Mouse (Mus musculus) kidney, embryonic 16.5 days (tissue): ENCODE data around the gene Dab2. TPM values are rescaled to one million over a fixed set of nuclear protein-coding genes. Genes with fewer than 3 reads are reported as not detected.

ENCODE experiments used
- ATAC-seq: fragments of 200-750 bp; cut with Nextera tagmentation; 2 replicates; pipeline ENCODE4 v1.8.0; 2017; ENCODE audit warnings: moderate TSS enrichment; ENCODE audit not compliant: low FRiP score, low TSS enrichment
- H3K27ac ChIP-seq: fragments of 300-500 bp; sonication (generic); 2 replicates; pipeline ENCODE4 v1.5.1; 2014; ENCODE audit warnings: low read length
- H3K27me3 ChIP-seq: fragments of 300-500 bp; sonication (generic); 2 replicates; pipeline ENCODE4 v1.6.1; 2014; ENCODE audit warnings: low read length, control low read depth, mixed read lengths; ENCODE audit not compliant: insufficient read depth
- H3K36me3 ChIP-seq: fragments of 300-500 bp; sonication (generic); 2 replicates; pipeline ENCODE4 v1.6.1; 2014; ENCODE audit warnings: low read length, control low read depth, mixed read lengths; ENCODE audit not compliant: insufficient read depth
- H3K4me1 ChIP-seq: fragments of 300-500 bp; sonication (generic); 2 replicates; pipeline ENCODE4 v1.6.1; 2014; ENCODE audit warnings: low read length, control low read depth, mixed read lengths; ENCODE audit not compliant: insufficient read depth
- H3K4me2 ChIP-seq: fragments of 300-500 bp; sonication (generic); replicated peaks from 2 replicates; pipeline ENCODE4 v1.6.1; 2014; ENCODE audit warnings: low read depth, low read length
- H3K4me3 ChIP-seq: fragments of 300-500 bp; sonication (generic); 2 replicates; pipeline ENCODE4 v1.5.1; 2014; ENCODE audit warnings: mild to moderate bottlenecking, low read length
- H3K9ac ChIP-seq: fragments of 300-500 bp; sonication (generic); replicated peaks from 2 replicates; pipeline ENCODE4 v1.6.1; 2014; ENCODE audit warnings: low read length
- H3K9me3 ChIP-seq: fragments of 300-500 bp; sonication (generic); 2 replicates; pipeline ENCODE4 v1.6.1; 2016; ENCODE audit warnings: low read length, control low read depth
- WGBS: fragments of 180-500 bp; shearing (Covaris S2); extraction: QIAGEN DNeasy Blood & Tissue Kit; methylation state at CpG from one replicate; pipeline ENCODE4 v1.1.7; 2014; 5-methylcytosine and 5-hydroxymethylcytosine counted together
- polyA plus RNA-seq: library from polyadenylated mRNA; unstranded; fragments of >200 nt; fragmentation: Nextera tagmentation; extraction: Ambion mirVana; gene quantifications from 2 replicates; pipeline ENCODE4 v1.2.1, GENCODE M21; 2015

Dab2 gene
- polyA plus RNA-seq, 1 experiment from 2014 or later: 76.4 TPM

GRCm38 (mm10) chr15:6402433-6402832 is 102.8 kb downstream of the Dab2 start:
- Histone ChIP-seq H3K36me3 (peaks cover 2% of the 10 kb centered on the region; the same call in 1 of the 2 replicates), H3K9ac (no peak overlapping the region), H3K9me3 (no peaks in the 10 kb centered on the region), H3K4me1 (0 out of 2 replicates have a peak, but pooled peaks cover 3% of the 10 kb centered on the region), H3K4me3 (no peak overlapping the region), H3K27ac (no peak overlapping the region), H3K4me2 (no peak overlapping the region), H3K27me3 (no peaks in the 10 kb centered on the region)
- 85% methylated on average over 2 of the region's 2 CpGs for WGBS
- no peak for ATAC-seq

GRCm38 (mm10) chr15:6404172-6404571 is 104.6 kb downstream of the Dab2 start:
- no peak for ATAC-seq
- Histone ChIP-seq H3K4me3 (no peak overlapping the region), H3K9me3 (no peaks in the 10 kb centered on the region), H3K4me1 (0 out of 2 replicates have a peak, but pooled peaks cover 3% of the 10 kb centered on the region), H3K27me3 (no peaks in the 10 kb centered on the region), H3K9ac (no peak overlapping the region), H3K36me3 (peaks cover 2% of the 10 kb centered on the region; the same call in 1 of the 2 replicates), H3K27ac (no peak overlapping the region), H3K4me2 (no peak overlapping the region)
- WGBS: 62% methylated on average over 5 of the region's 5 CpGs

- no peak overlapping the region for H3K4me2 ChIP-seq
- no peaks in the 10 kb centered on the region for H3K27me3 ChIP-seq
- peaks cover 2% of the 10 kb centered on the region; the same call in 1 of the 2 replicates for H3K36me3 ChIP-seq
- H3K9me3 ChIP-seq: no peaks in the 10 kb centered on the region
- WGBS: 87% methylated on average over 6 of the region's 6 CpGs
- no peak overlapping the region for H3K27ac ChIP-seq
- 0 out of 2 replicates have a peak, but pooled peaks cover 3% of the 10 kb centered on the region for H3K4me1 ChIP-seq
- no peak overlapping the region for H3K4me3 ChIP-seq
- no peak for ATAC-seq
- H3K9ac ChIP-seq: no peak overlapping the region
These were observed 107.2 kb downstream of the Dab2 start for GRCm38 (mm10) chr15:6406771-6407170.

- H3K36me3 ChIP-seq: peaks cover 2% of the 10 kb centered on the region; the same call in 1 of the 2 replicates
- H3K4me3 ChIP-seq: no peak overlapping the region
- H3K9me3 ChIP-seq: no peaks in the 10 kb centered on the region
- 85% methylated on average over 8 of the region's 8 CpGs for WGBS
- no peak for ATAC-seq
- no peak overlapping the region for H3K27ac ChIP-seq
- H3K4me1 ChIP-seq: 0 out of 2 replicates have a peak, but pooled peaks cover under 1% of the 10 kb centered on the region
- H3K4me2 ChIP-seq: no peak overlapping the region
- no peaks in the 10 kb centered on the region for H3K27me3 ChIP-seq
- H3K9ac ChIP-seq: no peak overlapping the region
These were observed 109.4 kb downstream of the Dab2 start for GRCm38 (mm10) chr15:6409031-6409430.

- no peak for ATAC-seq
- Histone ChIP-seq H3K4me3 (no peak overlapping the region), H3K27ac (no peak overlapping the region), H3K27me3 (no peaks in the 10 kb centered on the region), H3K4me1 (no peaks in the 10 kb centered on the region), H3K9ac (no peak overlapping the region), H3K4me2 (no peak overlapping the region), H3K36me3 (peaks cover 2% of the 10 kb centered on the region; the same call in 1 of the 2 replicates), H3K9me3 (no peaks in the 10 kb centered on the region)
- 65% methylated on average over 3 of the region's 3 CpGs for WGBS
These were observed 110.6 kb downstream of the Dab2 start for GRCm38 (mm10) chr15:6410161-6410560.

GRCm38 (mm10) chr15:6411334-6411733 is 111.7 kb downstream of the Dab2 start:
- H3K4me2 ChIP-seq: no peak overlapping the region
- peaks cover 2% of the 10 kb centered on the region; the same call in 1 of the 2 replicates for H3K36me3 ChIP-seq
- WGBS: 80% methylated on average over 6 of the region's 6 CpGs
- H3K4me1 ChIP-seq: no peaks in the 10 kb centered on the region
- ATAC-seq: no peak
- H3K27ac ChIP-seq: no peak overlapping the region
- H3K27me3 ChIP-seq: no peaks in the 10 kb centered on the region
- H3K9ac ChIP-seq: no peak overlapping the region
- no peaks in the 10 kb centered on the region for H3K9me3 ChIP-seq
- no peak overlapping the region for H3K4me3 ChIP-seq

GRCm38 (mm10) chr15:6415317-6415716 is 115.7 kb downstream of the Dab2 start:
- H3K9me3 ChIP-seq: no peaks in the 10 kb centered on the region
- no peak overlapping the region for H3K4me2 ChIP-seq
- 81% methylated on average over 5 of the region's 5 CpGs for WGBS
- H3K27ac ChIP-seq: no peak overlapping the region
- ATAC-seq: no peak
- no peak overlapping the region for H3K4me3 ChIP-seq
- no peaks in the 10 kb centered on the region for H3K27me3 ChIP-seq
- no peaks in the 10 kb centered on the region for H3K4me1 ChIP-seq
- no peak overlapping the region for H3K9ac ChIP-seq
- H3K36me3 ChIP-seq: peaks cover 16% of the 10 kb centered on the region

- Histone ChIP-seq H3K9me3 (no peaks in the 10 kb centered on the region), H3K4me1 (0 out of 2 replicates have a peak, but pooled peaks cover 4% of the 10 kb centered on the region), H3K36me3 (peaks cover 32% of the 10 kb centered on the region), H3K27ac (peak overlapping the region; percentile 48; the same call in 1 of the 2 replicates), H3K27me3 (no peaks in the 10 kb centered on the region), H3K9ac (no peak overlapping the region), H3K4me2 (no peak overlapping the region), H3K4me3 (no peak overlapping the region)
- ATAC-seq: no peak
- 88% methylated on average over 7 of the region's 7 CpGs for WGBS
These were observed 132.2 kb downstream of the Dab2 start for GRCm38 (mm10) chr15:6431777-6432176.

- Histone ChIP-seq H3K27ac (peak overlapping the region; percentile 56; the same call in 1 of the 2 replicates), H3K36me3 (peaks cover 29% of the 10 kb centered on the region)
These were observed 132.8 kb downstream of the Dab2 start for GRCm38 (mm10) chr15:6432411-6432810.

GRCm38 (mm10) chr15:6435281-6435680 is 135.7 kb downstream of the Dab2 start:
- H3K27me3 ChIP-seq: no peaks in the 10 kb centered on the region
- no peak for ATAC-seq
- no peak overlapping the region for H3K4me2 ChIP-seq
- WGBS: 82% methylated on average over 7 of the region's 7 CpGs
- peaks cover 26% of the 10 kb centered on the region for H3K36me3 ChIP-seq
- 0 out of 2 replicates have a peak, but pooled peaks cover 4% of the 10 kb centered on the region for H3K4me1 ChIP-seq
- no peak overlapping the region for H3K27ac ChIP-seq
- no peak overlapping the region for H3K9ac ChIP-seq
- H3K4me3 ChIP-seq: no peak overlapping the region
- no peaks in the 10 kb centered on the region for H3K9me3 ChIP-seq

More at GRCm38 (mm10) chr15:6432411-6432810, 132.8 kb downstream of the Dab2 start:
- H3K4me2 ChIP-seq: no peak overlapping the region
- no peak overlapping the region for H3K9ac ChIP-seq
- 0 out of 2 replicates have a peak, but pooled peaks cover 4% of the 10 kb centered on the region for H3K4me1 ChIP-seq
- 72% methylated on average over 7 of the region's 7 CpGs for WGBS
- H3K4me3 ChIP-seq: no peak overlapping the region
- H3K9me3 ChIP-seq: no peaks in the 10 kb centered on the region
- ATAC-seq: peak; percentile 87
- no peaks in the 10 kb centered on the region for H3K27me3 ChIP-seq
